Mouse (Mus musculus): Measurements from ENCODE around the gene Olfr285. TPM values are rescaled to one million over a fixed set of nuclear protein-coding genes. Genes with fewer than 3 reads are reported as not detected.

Olfr285 gene
- not detected in 2 replicates for polyA plus RNA-seq (2012; rRNA removed)

- DNase-seq (ENCODE audit: low read depth) = no peak
Measured at GRCm38 (mm10) chr15:98317177-98317724, at the start of gene Olfr285. Gene Olfr285, minus strand, starts transcription at chr15:98317353.

- DNase-seq (ENCODE audit: low read depth) = no peak
Measured at GRCm38 (mm10) chr15:98340887-98341286, 23.7 kb upstream of the Olfr285 start, which contains the start of gene Olfr284. Gene Olfr284, minus strand, starts transcription at chr15:98340987.

GRCm38 (mm10) chr15:98315703-98316102 is 1.4 kb downstream of the Olfr285 start:
- DNase-seq (ENCODE audit: low read depth) = no peak

- no peak for DNase-seq (ENCODE audit: low read depth)
Measured at GRCm38 (mm10) chr15:98295628-98296551, 21.3 kb downstream of the Olfr285 start, which contains the start of gene Zfp641. Gene Zfp641, minus strand, starts transcription at chr15:98296161.

GRCm38 (mm10) chr15:98293651-98294050 is 23.5 kb downstream of the Olfr285 start:
- no peak for DNase-seq (ENCODE audit: low read depth)

GRCm38 (mm10) chr15:98288566-98288965 is 28.6 kb downstream of the Olfr285 start:
- DNase-seq (ENCODE audit: low read depth) = no peak

- no peak for DNase-seq (ENCODE audit: low read depth)
Measured at GRCm38 (mm10) chr15:98286418-98286817, 30.7 kb downstream of the Olfr285 start.

Other genes starting within 250 kb of the Olfr285 start
- gene Pfkm, start 224.8 kb downstream of the Olfr285 start, polyA plus RNA-seq (2012; rRNA removed) = 24.0 and 24.4 TPM in 2 replicates
- 10.8 and 13.5 TPM in 2 replicates for gene Senp1, start 223.6 kb downstream of the Olfr285 start, polyA plus RNA-seq (2012; rRNA removed)
- gene Asb8, start 151.7 kb downstream of the Olfr285 start, polyA plus RNA-seq (2012; rRNA removed) = 39.8 and 46.3 TPM in 2 replicates
- gene Ccdc184, start 150.2 kb downstream of the Olfr285 start, polyA plus RNA-seq (2012; rRNA removed) = 1.1 and 1.5 TPM in 2 replicates
- gene Olfr288, start 121.8 kb downstream of the Olfr285 start, polyA plus RNA-seq (2012; rRNA removed) = not detected in 2 replicates
- gene Gm44579, start 96.4 kb downstream of the Olfr285 start, polyA plus RNA-seq (2012; rRNA removed) = not detected in 2 replicates
- not detected in 2 replicates for gene Olfr287, start 96.3 kb downstream of the Olfr285 start, polyA plus RNA-seq (2012; rRNA removed)
- gene Olfr286, start 82.9 kb downstream of the Olfr285 start, polyA plus RNA-seq (2012; rRNA removed) = not detected in 2 replicates
- 1.6 and 2.5 TPM in 2 replicates for gene H1fnt, start 60.1 kb downstream of the Olfr285 start, polyA plus RNA-seq (2012; rRNA removed)
- 2.5 and 2.7 TPM in 2 replicates for gene Zfp641, start 21.2 kb downstream of the Olfr285 start, polyA plus RNA-seq (2012; rRNA removed)
- not detected in 2 replicates for gene Olfr284, start 23.6 kb upstream of the Olfr285 start, polyA plus RNA-seq (2012; rRNA removed)
- not detected in 2 replicates for gene Olfr283, start 63.6 kb upstream of the Olfr285 start, polyA plus RNA-seq (2012; rRNA removed)
- not detected in 2 replicates for gene Olfr282, start 113.9 kb upstream of the Olfr285 start, polyA plus RNA-seq (2012; rRNA removed)
- not detected in 2 replicates for gene Olfr281, start 135.2 kb upstream of the Olfr285 start, polyA plus RNA-seq (2012; rRNA removed)
- not detected in 2 replicates for gene OR5BS1P, start 152.5 kb upstream of the Olfr285 start, polyA plus RNA-seq (2012; rRNA removed)
- 0.15 and 0.24 TPM in 2 replicates for gene Lalba, start 165.4 kb upstream of the Olfr285 start, polyA plus RNA-seq (2012; rRNA removed)
- gene Olfr279, start 175.0 kb upstream of the Olfr285 start, polyA plus RNA-seq (2012; rRNA removed) = not detected in 2 replicates
- gene Kansl2, start 216.9 kb upstream of the Olfr285 start, polyA plus RNA-seq (2012; rRNA removed) = 38.4 and 41.0 TPM in 2 replicates

All from gonadal fat pad, adult 2 months (tissue).